Mouse (Mus musculus) layer of hippocampus, adult 9-10 months (tissue): Measurements from ENCODE around the gene Prr14.
"Not testable (repeated sequence)": the region's sequence is repeated elsewhere in the genome, so short reads cannot be mapped to it uniquely, and the experiment has no call there.

Experiments
- DNase-seq: peaks from one replicate; pipeline ENCODE4 v3.0.0; 2022; ENCODE audit warnings: low spot score

Gene Prr14

GRCm38 (mm10) chr7:127472060-127472459 is 12.6 kb downstream of the Prr14 start:
- no peak for DNase-seq

DNA sequence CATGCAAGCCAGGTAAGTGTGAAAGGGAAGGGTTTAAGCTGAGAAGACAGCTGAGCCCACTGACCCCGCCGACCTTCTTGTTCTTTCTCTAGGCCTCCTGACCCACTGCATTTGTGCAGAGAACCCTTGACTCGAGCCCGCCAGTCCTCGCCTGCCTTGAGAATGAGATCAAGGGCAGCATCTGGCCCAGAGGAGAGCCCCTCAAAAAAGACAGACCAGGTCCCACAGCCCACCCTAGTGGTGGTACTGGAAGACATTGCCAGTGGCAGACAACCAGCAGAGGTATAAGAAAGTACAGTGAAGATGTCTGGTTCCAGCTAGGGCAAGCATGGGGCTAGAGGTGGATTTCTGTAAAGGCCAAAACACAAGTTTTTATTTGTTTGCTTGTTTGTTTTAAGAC is 14.3 kb downstream of the Prr14 start:
- no peak for DNase-seq

DNA sequence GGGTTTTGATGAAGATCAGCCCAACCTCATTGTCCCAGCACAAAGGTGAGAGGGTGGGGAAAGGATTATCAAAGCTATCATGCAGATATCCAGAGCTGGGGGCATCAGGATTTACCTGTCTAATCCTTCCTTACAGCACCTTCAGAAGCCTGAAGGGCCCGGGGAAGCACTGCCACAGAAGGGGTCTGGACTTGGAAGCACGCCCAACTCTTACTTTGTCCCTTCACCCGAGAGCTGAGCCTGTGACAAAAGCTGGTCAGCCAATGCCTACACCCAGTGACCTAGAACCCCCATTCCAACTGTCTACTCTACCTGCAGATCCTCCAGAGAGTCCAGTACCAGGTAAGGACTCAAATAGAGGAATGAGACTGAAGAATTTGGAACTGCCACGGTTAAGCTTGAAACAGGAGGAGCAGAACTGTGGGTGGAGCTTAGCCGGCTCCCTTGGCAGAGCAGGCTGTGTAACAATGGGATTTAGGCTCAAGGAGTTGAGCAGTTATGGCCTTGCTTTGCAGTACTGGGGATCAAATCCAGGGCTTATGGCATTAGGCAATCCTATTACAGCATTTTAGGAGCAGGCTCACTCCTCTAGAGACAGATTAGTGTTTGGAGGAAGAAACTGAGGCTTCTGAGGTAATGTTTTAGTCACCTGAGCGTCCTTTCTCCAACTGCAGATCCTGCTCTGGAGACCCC is 15.1 kb downstream of the Prr14 start:
- no peak for DNase-seq

DNA sequence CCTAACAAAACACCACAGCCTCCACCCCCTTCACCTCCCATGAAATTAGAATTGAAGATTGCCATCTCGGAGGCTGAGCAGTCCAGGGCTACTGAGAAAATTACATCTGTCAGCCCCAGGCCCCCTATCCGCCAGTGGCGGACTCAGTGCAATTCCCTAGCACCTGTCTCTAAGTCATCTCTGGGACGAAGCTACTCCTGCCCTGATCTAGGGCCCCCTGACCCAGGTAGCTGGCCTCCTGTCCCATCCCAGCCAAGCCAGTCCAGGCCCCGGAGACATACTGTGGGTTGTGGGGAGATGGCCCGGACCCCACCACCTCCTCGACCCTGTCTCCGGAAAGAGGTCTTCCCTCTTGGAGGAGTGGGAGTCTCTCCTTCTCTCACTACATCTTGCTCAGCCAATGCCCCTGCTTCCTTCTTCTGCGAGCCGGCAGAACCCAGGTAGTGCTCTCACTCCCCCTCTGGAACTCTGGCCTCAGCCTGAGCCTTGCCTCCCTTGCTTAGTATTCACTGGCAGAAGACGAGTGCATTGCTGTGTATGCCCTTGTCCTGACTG is 15.9 kb downstream of the Prr14 start:
- DNase-seq = no peak

DNA sequence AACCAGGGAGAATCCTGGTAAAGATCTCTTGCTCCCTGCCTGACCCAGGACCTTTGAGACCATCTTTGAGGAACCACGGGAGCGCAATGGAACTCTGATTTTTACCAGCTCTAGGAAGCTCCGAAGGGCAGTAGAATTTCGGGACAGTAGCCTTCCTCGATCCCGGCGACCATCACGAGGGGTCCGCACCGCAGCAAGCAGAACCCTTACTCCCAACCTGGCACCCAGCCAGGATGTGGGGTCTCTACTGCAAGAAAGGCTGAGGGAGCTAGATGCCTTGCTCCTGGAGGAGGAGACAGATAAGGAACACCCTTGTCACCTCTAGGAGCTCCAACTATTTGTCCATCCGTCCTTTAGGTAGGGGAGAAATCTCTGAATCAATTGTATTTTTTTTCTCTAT is 16.9 kb downstream of the Prr14 start:
- no peak for DNase-seq

DNA sequence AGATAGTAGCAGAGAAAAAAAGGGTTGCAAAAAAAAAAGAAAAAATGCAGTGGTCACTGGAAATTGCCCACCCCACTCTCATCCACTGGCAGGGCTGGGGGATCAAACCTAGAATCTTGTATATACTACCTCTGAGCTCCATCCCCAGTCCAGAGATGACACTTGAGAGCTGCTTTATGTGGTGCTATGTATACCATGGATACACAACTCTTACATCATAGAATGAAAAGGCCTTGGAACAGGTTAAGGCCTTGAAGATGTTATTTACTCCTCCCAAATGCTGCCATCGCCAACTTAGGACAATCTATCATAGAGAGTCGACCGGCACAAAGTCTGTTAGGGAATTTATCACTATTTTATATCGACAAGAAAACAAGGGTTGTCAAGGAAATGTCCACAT is 17.4 kb downstream of the Prr14 start:
- DNase-seq = no peak

GRCm38 (mm10) chr7:127477687-127478634 is 18.6 kb downstream of the Prr14 start:
- peak; percentile 100 for DNase-seq

- DNase-seq = peak; percentile 97
Measured at GRCm38 (mm10) chr7:127478635-127479317, 19.4 kb downstream of the Prr14 start, which contains the start of gene Fbrs. Gene Fbrs (plus strand): TSS chr7:127479199.

GRCm38 (mm10) chr7:127479318-127480225 is 20.2 kb downstream of the Prr14 start:
- no peak for DNase-seq

DNA sequence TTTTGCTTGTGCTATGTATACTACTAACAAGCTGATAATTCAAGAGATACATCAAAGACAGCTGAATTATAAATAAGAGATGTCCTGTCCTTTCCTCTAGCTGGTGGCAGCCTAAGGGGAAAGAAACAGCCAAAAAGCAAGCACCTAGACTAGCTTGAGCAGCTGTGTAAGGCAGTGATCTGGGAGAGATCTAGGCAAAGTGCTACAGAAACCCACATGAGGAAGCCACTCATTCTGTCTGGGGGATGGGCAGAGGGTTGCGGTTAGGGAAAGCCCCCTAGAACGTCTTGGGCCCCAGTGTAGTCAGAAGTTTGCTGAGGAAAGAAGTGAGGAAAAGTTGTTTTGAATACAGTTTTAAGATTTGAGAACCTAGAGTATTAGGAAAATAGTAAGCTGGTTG is 20.9 kb downstream of the Prr14 start:
- no peak for DNase-seq

- no peak for DNase-seq
Measured at GRCm38 (mm10) chr7:127485416-127485815, 26.0 kb downstream of the Prr14 start.

DNA sequence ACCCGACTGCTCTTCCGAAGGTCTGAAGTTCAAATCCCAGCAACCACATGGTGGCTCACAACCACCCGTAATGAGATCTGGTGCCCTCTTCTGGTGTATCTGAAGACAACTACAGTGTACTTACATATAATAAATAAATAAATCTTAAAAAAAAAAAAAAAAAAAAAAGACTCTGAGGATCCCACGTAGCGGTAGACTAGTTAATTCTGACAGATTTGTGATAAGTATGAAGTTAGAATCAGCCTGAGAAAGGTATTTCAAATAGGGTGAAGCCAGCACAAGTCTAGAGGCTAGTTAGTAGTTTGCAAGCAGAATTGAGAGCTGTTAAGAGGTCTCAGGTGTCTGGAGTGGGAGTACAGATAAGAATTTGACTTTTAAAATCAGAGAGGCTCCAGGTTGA is 29.0 kb downstream of the Prr14 start:
- DNase-seq = not testable (repeated sequence)

- no peak for DNase-seq
Measured at GRCm38 (mm10) chr7:127489982-127490381, 30.6 kb downstream of the Prr14 start.

DNA sequence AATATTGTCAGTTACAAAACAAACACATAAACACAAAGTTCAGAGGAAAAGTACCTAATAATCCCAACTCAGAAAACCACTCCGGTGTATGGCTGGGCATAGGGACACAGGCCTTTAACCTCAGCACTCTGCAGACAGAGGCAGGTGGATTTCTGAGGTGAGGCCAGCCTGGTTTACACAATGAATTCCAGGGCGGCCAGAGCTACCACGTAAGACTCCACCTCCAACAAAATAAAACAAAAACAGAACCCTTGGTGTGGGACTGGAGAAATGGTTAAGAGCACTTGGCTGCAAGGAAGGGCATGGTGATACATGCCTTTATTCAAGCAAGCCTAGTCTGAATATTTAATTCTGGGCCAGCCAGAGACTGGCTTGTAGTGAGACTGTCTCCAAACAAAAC is 32.4 kb downstream of the Prr14 start:
- no peak for DNase-seq

- no peak for DNase-seq
Measured at GRCm38 (mm10) chr7:127494648-127495047, 35.2 kb downstream of the Prr14 start.

GRCm38 (mm10) chr7:127497382-127497781 is 38.0 kb downstream of the Prr14 start:
- DNase-seq = no peak

GRCm38 (mm10) chr7:127498407-127498806 is 39.0 kb downstream of the Prr14 start:
- DNase-seq = no peak

DNA sequence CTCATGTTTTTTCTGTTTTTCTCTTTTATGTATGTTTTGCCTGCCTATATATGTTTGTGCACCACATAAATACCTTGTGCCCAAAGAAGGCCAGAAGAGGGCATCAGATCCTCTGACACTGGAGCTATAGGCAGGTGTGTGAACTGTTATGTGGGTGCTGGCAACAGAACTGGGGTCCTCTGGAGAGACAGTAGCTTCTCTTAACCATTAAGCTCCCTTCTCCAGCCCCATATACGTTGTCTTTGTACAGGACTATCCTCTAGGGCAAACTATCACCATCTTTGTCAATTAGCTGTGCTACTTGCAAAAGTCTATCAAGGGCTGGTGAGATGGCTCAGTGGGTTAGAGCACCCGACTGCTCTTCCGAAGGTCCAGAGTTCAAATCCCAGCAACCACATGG is 48.9 kb downstream of the Prr14 start:
- no peak for DNase-seq

DNA sequence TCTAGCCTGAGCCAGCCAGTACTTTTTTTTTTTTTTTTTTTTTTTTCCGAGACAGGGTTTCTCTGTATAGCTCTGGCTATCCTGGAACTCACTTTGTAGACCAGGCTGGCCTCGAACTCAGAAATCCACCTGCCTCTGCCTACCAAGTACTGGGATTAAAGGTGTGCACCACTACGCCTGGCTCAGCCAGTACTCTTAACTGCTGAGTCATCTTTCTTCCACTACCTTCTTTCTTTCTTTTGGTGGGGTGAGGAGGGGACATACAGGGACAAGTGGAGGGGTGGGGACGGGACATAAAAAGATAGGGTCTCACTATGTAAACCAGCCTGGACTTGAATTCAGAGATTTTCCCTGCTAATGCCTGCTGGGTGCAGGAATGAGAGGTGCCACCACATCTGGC is 50.4 kb downstream of the Prr14 start:
- not testable (repeated sequence) for DNase-seq

- no peak for DNase-seq
Measured at GRCm38 (mm10) chr7:127511241-127511640, 51.8 kb downstream of the Prr14 start.

GRCm38 (mm10) chr7:127511808-127512230 is 52.4 kb downstream of the Prr14 start, which contains the start of gene Srcap:
Gene Srcap (plus strand): TSS chr7:127511983.
- peak; percentile 91 for DNase-seq
